27 mouse cellular contexts compared by ENCODE assay signal in genomic region chr11:32841169-32841568, GRCm38 (mm10). TPM values are rescaled to one million over a fixed set of nuclear protein-coding genes. Genes with fewer than 3 reads are reported as not detected.
"Had no signal": no experiment of that assay in that cellular context is flagged by ENCODE, and none has a peak within 500 bp of the region (broad histone marks: within the 10 kb centered on the region; RNA-seq: fewer than 3 reads in every experiment).

No protein-coding gene starts in this region.

- H3K36me3 ChIP-seq: intestine, embryonic 15.5 days; liver, embryonic 12.5 days; liver, embryonic 15.5 days; lung, embryonic 15.5 days; midbrain, embryonic 12.5 days; midbrain, embryonic 15.5 days; neural tube, embryonic 12.5 days; neural tube, embryonic 15.5 days had no signal

- H3K4me1 ChIP-seq: intestine, embryonic 15.5 days; liver, embryonic 12.5 days; midbrain, embryonic 12.5 days; midbrain, embryonic 15.5 days; neural tube, embryonic 12.5 days; neural tube, embryonic 15.5 days had no signal

- H3K9ac ChIP-seq: intestine, embryonic 15.5 days; liver, embryonic 12.5 days; liver, embryonic 15.5 days; lung, embryonic 15.5 days; midbrain, embryonic 12.5 days; midbrain, embryonic 15.5 days; neural tube, embryonic 12.5 days; neural tube, embryonic 15.5 days had no signal

- ATAC-seq: intestine, embryonic 15.5 days; liver, embryonic 12.5 days; midbrain, embryonic 15.5 days had no signal

- DNase-seq: kidney, adult 11 months; kidney, adult 9 months; kidney, postnatal 36 days; layer of hippocampus, postnatal 36 days; liver; lung, adult 18-20 months; lung, postnatal 10 days; lung, postnatal 36 days; thymus, adult 18-20 months; thymus, postnatal 14 days; thymus, postnatal 4 days had no signal

- H3K4me2 ChIP-seq: intestine, embryonic 15.5 days; liver, embryonic 12.5 days; liver, embryonic 15.5 days; lung, embryonic 15.5 days; midbrain, embryonic 12.5 days; midbrain, embryonic 15.5 days; neural tube, embryonic 12.5 days; neural tube, embryonic 15.5 days had no signal

- H3K4me3 ChIP-seq: intestine, embryonic 15.5 days; left cerebral cortex, adult 2 months; liver, embryonic 12.5 days; liver, embryonic 15.5 days; lung, embryonic 15.5 days; midbrain, embryonic 12.5 days; midbrain, embryonic 15.5 days; neural tube, embryonic 12.5 days; neural tube, embryonic 15.5 days had no signal

- H3K27ac ChIP-seq: intestine, embryonic 15.5 days; left cerebral cortex, adult 2 months; liver, embryonic 12.5 days; liver, embryonic 15.5 days; lung, embryonic 15.5 days; midbrain, embryonic 12.5 days; midbrain, embryonic 15.5 days; neural tube, embryonic 12.5 days; neural tube, embryonic 15.5 days had no signal

- H3K9me3 ChIP-seq: intestine, embryonic 15.5 days; liver, embryonic 12.5 days; liver, embryonic 15.5 days; lung, embryonic 15.5 days; midbrain, embryonic 12.5 days; midbrain, embryonic 15.5 days; neural tube, embryonic 12.5 days; neural tube, embryonic 15.5 days had no signal

- H3K27me3 ChIP-seq: intestine, embryonic 15.5 days; liver, embryonic 15.5 days; lung, embryonic 15.5 days; midbrain, embryonic 12.5 days; midbrain, embryonic 15.5 days; neural tube, embryonic 15.5 days had no signal

RNA-seq across cellular contexts. Expression of gene Smim23, which starts 16.8 kb away (rescaled TPM):
- total RNA-seq: layer of hippocampus, adult 8-10 months; layer of hippocampus, postnatal 10 days; layer of hippocampus, postnatal 36 days; left cerebral cortex, adult 2 months; left cerebral cortex, postnatal 10 days; left cerebral cortex, postnatal 36 days had no signal
- polyA plus RNA-seq: intestine, embryonic 15.5 days; liver, embryonic 12.5 days; liver, embryonic 15.5 days; lung, embryonic 15.5 days; midbrain, embryonic 12.5 days; midbrain, embryonic 15.5 days; neural tube, embryonic 12.5 days; neural tube, embryonic 15.5 days; small intestine, adult 2 months; spleen, adult 2 months; stomach, embryonic 16.5 days had no signal
